Mouse (Mus musculus) limb, embryonic 13.5 days (tissue): ENCODE results near the gene Fbxo39. TPM values are rescaled to one million over a fixed set of nuclear protein-coding genes. Genes with fewer than 3 reads are reported as not detected.

Source experiments
- ATAC-seq: fragments of 200-750 bp; cut with Nextera tagmentation; 2 replicates; pipeline ENCODE4 v1.8.0; 2017; ENCODE audit warnings: low read depth, moderate number of reproducible peaks, moderate TSS enrichment; ENCODE audit not compliant: low FRiP score
- H3K27ac ChIP-seq: fragments of 300-500 bp; sonication (generic); 2 replicates; pipeline ENCODE4 v1.5.1; 2015; ENCODE audit warnings: inconsistent platforms, mild to moderate bottlenecking, moderate library complexity
- H3K27me3 ChIP-seq: fragments of 300-500 bp; sonication (generic); 2 replicates; pipeline ENCODE4 v1.6.1; 2015; ENCODE audit warnings: mild to moderate bottlenecking, inconsistent platforms
- H3K36me3 ChIP-seq: fragments of 300-500 bp; sonication (generic); 2 replicates; pipeline ENCODE4 v1.6.1; 2015; ENCODE audit warnings: inconsistent platforms, mild to moderate bottlenecking, moderate library complexity
- H3K4me1 ChIP-seq: fragments of 300-500 bp; sonication (generic); 2 replicates; pipeline ENCODE4 v1.6.1; 2015; ENCODE audit warnings: inconsistent platforms
- H3K4me2 ChIP-seq: fragments of 300-500 bp; sonication (generic); replicated peaks from 2 replicates; pipeline ENCODE4 v1.6.1; 2015; ENCODE audit warnings: inconsistent platforms, mild to moderate bottlenecking, moderate library complexity
- H3K4me3 ChIP-seq: fragments of 300-500 bp; sonication (generic); 2 replicates; pipeline ENCODE4 v1.5.1; 2015; ENCODE audit warnings: moderate library complexity, mild to moderate bottlenecking, inconsistent platforms
- H3K9ac ChIP-seq: fragments of 300-500 bp; sonication (generic); 2 replicates; pipeline ENCODE4 v1.6.1; 2015; ENCODE audit warnings: mild to moderate bottlenecking, inconsistent platforms
- H3K9me3 ChIP-seq: fragments of 300-500 bp; sonication (generic); 2 replicates; pipeline ENCODE4 v1.6.1; 2016; ENCODE audit warnings: inconsistent platforms
- WGBS: fragments of 180-500 bp; shearing (Covaris S2); methylation state at CpG from one replicate; pipeline ENCODE4 v1.1.7; 2015; 5-methylcytosine and 5-hydroxymethylcytosine counted together
- polyA plus RNA-seq: library from polyadenylated mRNA; unstranded; fragments of >200 nt; fragmentation: Nextera tagmentation; extraction: Ambion mirVana; gene quantifications from 2 replicates; pipeline ENCODE4 v1.2.1, GENCODE M21; 2015

The Fbxo39 gene
- polyA plus RNA-seq, 1 experiment from 2014 or later = not detected

DNA sequence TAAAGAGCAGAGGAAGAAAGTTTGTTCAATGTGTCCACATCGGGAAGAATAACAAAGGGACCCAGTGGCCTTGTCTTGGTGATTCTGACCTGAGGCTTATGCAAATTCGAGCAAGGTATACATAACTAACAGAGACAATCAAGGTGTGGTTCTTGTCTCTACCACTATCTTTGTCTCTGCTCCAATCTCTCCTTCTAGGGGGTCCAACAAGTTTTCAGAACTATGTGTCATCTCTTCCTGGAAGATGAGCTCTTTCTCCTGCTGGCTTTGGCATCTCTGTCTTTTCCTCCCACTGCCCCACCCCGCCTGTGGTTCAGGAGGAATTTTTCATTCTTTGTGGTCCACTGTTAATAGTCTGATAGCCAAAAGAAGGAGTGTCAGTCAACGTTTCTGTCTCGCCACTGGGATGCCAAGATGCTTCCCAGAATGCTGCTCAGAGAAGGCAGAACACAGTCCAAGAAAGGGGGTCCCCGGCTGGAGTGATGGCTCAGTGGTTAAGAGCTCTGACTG is 28.2 kb upstream of the Fbxo39 start:
- H3K9me3 ChIP-seq = no peaks in the 10 kb centered on the region; the same call in 1 of the 2 replicates
- no peaks in the 10 kb centered on the region for H3K4me1 ChIP-seq
- no peaks in the 10 kb centered on the region for H3K36me3 ChIP-seq
- WGBS = 74% methylated on average over 6 of the region's 6 CpGs
- no peak overlapping the region for H3K4me2 ChIP-seq
- no peak overlapping the region for H3K27ac ChIP-seq
- no peak for ATAC-seq
- no peak overlapping the region for H3K9ac ChIP-seq
- no peaks in the 10 kb centered on the region for H3K27me3 ChIP-seq
- no peak overlapping the region for H3K4me3 ChIP-seq

DNA sequence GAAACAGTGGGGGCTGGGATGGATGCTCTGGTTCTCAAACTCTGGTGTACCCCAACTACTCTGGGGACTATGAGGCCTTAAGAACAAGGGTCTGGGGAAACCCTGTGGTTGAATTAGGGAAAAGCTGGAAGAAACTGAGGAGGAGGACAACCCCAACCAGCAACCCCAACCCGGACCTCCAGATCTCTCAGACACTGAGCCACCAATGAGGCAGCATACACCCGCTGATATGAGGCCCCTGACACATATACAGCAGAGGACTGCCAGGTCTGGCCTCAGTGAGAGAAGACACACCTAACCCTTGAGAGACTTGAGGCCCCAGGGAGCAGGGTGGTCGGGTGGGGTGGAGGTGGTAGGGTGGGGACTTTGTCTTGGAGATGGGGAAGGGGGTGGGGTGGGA is 27.6 kb upstream of the Fbxo39 start:
- Histone ChIP-seq H3K4me2 (no peak overlapping the region), H3K27ac (no peak overlapping the region), H3K36me3 (no peaks in the 10 kb centered on the region), H3K27me3 (no peaks in the 10 kb centered on the region), H3K4me1 (no peaks in the 10 kb centered on the region), H3K9me3 (no peaks in the 10 kb centered on the region; the same call in 1 of the 2 replicates), H3K4me3 (no peak overlapping the region), H3K9ac (no peak overlapping the region)
- 77% methylated on average over 3 of the region's 3 CpGs for WGBS
- ATAC-seq = no peak

DNA sequence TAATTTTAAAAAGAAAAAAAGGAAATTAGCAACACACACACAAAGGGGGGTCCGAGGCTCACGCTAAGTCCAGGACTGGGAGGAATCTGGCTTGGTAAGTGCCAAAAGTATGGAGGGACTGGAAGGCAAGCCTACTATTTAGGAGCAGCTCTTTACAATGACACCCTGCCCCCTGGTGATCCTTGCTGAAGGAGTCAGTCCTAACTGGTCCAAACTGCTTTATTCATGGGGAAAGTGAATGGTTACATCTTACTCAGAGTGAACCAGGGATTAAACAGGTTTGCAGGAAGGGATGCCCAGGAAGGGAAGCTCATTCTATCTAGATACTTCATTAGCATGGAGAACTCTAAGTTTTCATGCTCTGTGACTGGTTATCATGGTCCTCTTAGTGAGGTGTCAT is 27.1 kb upstream of the Fbxo39 start:
- Histone ChIP-seq H3K27ac (no peak overlapping the region), H3K4me1 (no peaks in the 10 kb centered on the region), H3K4me3 (no peak overlapping the region), H3K9me3 (no peaks in the 10 kb centered on the region; the same call in 1 of the 2 replicates), H3K9ac (no peak overlapping the region), H3K36me3 (no peaks in the 10 kb centered on the region), H3K4me2 (no peak overlapping the region), H3K27me3 (no peaks in the 10 kb centered on the region)
- no peak for ATAC-seq
- 92% methylated on average over 2 of the region's 2 CpGs for WGBS

DNA sequence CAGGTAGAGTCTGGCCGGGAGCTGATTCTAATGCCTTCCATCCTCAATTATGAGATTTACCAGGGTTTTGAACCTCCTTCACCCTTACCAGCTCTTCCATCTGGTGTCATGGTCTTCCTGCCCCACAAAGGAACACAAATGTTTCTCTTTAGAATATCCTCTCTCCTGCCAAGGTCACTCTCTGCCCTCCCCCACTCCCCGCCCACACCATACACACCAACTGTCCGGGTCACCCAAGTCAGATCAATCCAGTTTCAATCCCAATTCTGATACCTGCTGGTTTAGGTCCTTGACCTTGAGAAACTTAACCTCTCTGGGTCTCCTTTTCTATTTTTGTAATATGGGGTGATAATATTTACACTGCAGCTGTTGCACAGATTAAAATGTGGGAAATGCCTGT is 26.7 kb upstream of the Fbxo39 start:
- H3K9ac ChIP-seq = no peak overlapping the region
- WGBS = 85% methylated on average over 3 of the region's 3 CpGs
- no peaks in the 10 kb centered on the region for H3K4me1 ChIP-seq
- H3K27me3 ChIP-seq = no peaks in the 10 kb centered on the region
- H3K9me3 ChIP-seq = no peaks in the 10 kb centered on the region; the same call in 1 of the 2 replicates
- H3K36me3 ChIP-seq = no peaks in the 10 kb centered on the region
- H3K4me3 ChIP-seq = no peak overlapping the region
- ATAC-seq = no peak
- no peak overlapping the region for H3K27ac ChIP-seq
- H3K4me2 ChIP-seq = no peak overlapping the region

DNA sequence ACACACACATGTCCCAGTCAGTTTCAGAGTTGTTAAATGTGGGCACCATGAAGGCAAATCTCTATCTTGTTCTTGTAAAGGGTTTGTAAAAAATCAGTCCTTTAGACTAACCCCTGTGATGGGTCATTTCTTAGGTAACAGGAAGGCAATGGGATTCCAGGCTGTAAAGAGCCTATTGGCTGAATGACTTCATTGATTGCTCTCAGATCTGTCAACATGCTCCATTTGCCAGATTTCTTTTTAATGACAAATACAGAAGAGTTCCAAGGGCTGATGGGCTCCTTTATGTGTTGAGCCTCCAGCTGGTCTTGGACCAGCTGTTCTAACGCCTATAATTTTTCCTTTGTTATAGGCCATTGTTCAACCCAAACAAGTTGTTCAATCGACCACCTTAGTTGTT is 21.1 kb upstream of the Fbxo39 start:
- Histone ChIP-seq H3K4me1 (no peaks in the 10 kb centered on the region), H3K4me3 (no peak overlapping the region), H3K27me3 (no peaks in the 10 kb centered on the region), H3K9ac (no peak overlapping the region), H3K36me3 (no peaks in the 10 kb centered on the region), H3K9me3 (no peaks in the 10 kb centered on the region), H3K27ac (no peak overlapping the region), H3K4me2 (no peak overlapping the region)
- 80% methylated on average over 2 of the region's 2 CpGs for WGBS
- ATAC-seq = no peak

DNA sequence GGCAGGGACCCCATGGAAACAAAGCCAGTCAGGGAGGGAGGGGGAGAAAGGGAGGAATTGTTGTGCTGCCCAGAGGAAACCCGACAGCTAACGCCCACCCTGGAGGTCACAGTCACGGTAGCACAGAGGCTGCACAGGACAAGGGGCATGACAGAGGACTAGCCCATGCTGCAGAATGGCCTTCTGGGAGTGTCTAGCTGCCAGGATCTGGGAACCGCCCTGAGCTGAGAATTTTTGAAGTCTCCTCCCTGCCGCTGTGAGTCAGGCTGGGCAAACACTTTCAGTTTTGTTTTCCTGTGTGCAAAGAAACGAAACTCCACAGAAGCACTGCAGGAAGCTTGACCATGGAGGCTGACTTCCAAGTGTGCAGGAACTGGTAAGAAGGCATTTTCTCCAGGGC is 12.9 kb upstream of the Fbxo39 start, which contains the start of gene Xaf1:
Gene Xaf1 (plus strand): TSS at position 296 of the 400 bp plus-strand sequence.
- Histone ChIP-seq H3K27me3 (no peaks in the 10 kb centered on the region), H3K4me1 (no peaks in the 10 kb centered on the region), H3K9ac (no peak within 1 kb of the TSS), H3K4me2 (no peak within 1 kb of the TSS), H3K36me3 (no peaks in the 10 kb centered on the region), H3K4me3 (no peak within 1 kb of the TSS), H3K27ac (no peak within 1 kb of the TSS), H3K9me3 (no peaks in the 10 kb centered on the region)
- WGBS = 32% methylated on average over 6 of the region's 6 CpGs
- no peak for ATAC-seq

DNA sequence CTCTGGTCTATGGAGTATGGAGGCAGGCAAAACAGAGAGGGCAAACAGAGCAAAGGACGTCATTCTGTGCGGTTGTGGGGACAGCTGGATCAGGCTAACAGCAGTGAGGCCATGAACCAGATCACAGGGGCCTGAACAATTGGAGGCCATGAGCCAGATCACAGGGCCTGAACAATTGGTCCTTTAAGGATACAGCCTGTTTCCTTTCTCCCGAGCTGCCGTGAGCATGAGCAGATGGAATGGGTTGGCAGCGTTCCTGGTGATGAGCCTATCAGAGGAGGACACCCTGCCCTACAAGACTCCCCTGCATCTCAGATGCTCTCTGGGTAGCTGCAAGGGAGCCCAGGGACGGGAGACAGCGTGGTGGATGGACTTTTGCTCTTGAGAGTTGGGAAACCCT is 12.0 kb upstream of the Fbxo39 start:
- no peak overlapping the region for H3K27ac ChIP-seq
- no peak overlapping the region for H3K4me3 ChIP-seq
- H3K27me3 ChIP-seq = no peaks in the 10 kb centered on the region
- 80% methylated on average over 7 of the region's 7 CpGs for WGBS
- H3K36me3 ChIP-seq = no peaks in the 10 kb centered on the region
- no peaks in the 10 kb centered on the region for H3K4me1 ChIP-seq
- H3K9me3 ChIP-seq = no peaks in the 10 kb centered on the region
- no peak overlapping the region for H3K9ac ChIP-seq
- no peak for ATAC-seq
- H3K4me2 ChIP-seq = no peak overlapping the region

DNA sequence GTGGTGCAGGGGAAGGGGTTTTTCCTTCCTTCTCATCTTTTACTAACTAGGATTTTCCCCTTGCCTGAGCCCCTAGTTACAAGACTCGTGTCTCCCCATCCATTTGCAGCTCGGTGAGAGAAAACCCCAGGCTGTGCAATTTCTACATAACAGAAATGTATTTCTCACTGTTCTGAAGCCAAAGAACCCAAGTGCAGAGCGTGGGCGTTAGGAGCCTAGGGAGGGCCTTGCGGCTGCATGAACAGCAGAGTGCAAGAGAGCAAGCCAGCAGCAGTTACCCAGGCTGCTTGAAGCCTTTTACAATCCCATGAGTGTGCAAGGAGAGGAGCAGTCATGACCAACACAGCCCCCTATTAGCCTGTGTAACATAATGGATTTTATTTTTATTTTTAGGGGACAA is 6.8 kb upstream of the Fbxo39 start:
- H3K27ac ChIP-seq = no peak overlapping the region
- H3K4me3 ChIP-seq = no peak overlapping the region
- no peak overlapping the region for H3K9ac ChIP-seq
- H3K4me2 ChIP-seq = no peak overlapping the region
- no peaks in the 10 kb centered on the region for H3K36me3 ChIP-seq
- WGBS = 85% methylated on average over 5 of the region's 5 CpGs
- no peaks in the 10 kb centered on the region for H3K4me1 ChIP-seq
- peaks cover 9% of the 10 kb centered on the region for H3K27me3 ChIP-seq
- no peak for ATAC-seq
- H3K9me3 ChIP-seq = no peaks in the 10 kb centered on the region

DNA sequence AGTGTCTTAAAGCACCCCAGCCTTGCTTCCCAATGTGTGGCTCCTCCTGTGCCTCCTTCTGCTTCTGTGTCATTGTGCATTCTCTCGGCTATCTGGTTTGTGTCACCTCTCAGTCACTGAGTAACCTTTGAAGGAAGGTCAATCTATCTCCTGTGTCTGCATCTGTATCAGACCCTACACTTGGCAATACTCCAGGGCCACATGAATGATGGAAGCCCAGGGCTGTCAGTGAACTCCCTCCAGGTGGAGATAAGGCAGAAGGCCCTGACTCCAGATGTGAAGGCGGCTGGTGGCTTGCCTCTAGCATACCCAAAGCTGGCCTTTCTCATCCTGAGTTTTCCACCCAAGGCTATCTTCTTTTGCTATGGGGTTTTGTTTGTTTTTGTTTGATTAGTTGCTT is 5.3 kb upstream of the Fbxo39 start:
- Histone ChIP-seq H3K4me1 (no peaks in the 10 kb centered on the region), H3K4me2 (no peak overlapping the region), H3K27me3 (peaks cover 24% of the 10 kb centered on the region), H3K4me3 (no peak overlapping the region), H3K9ac (no peak overlapping the region), H3K9me3 (no peaks in the 10 kb centered on the region), H3K27ac (no peak overlapping the region), H3K36me3 (no peaks in the 10 kb centered on the region)
- 36% methylated on average over 2 of the region's 2 CpGs for WGBS
- ATAC-seq = no peak

DNA sequence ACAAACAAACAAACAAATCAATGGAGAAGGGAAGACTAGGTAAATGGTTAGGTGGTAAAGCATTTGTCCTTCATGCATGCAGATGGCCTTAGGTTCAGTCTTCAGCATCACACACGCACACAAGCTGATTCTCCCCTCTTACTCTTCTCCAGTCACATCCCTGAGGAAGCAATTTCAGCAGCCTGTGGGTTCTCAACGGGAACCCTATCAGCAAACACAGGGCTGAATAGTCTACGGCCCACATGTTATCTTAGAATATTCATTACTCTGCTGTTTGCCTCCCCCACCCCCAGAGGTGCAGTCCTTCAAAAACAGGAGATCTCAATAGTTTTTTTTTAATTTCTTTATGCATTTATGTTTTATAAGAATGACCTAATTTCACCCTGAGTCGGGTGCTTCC is 3.8 kb upstream of the Fbxo39 start:
- ATAC-seq = no peak
- no peak overlapping the region for H3K9ac ChIP-seq
- peaks cover 40% of the 10 kb centered on the region for H3K27me3 ChIP-seq
- H3K9me3 ChIP-seq = no peaks in the 10 kb centered on the region
- peaks cover 4% of the 10 kb centered on the region for H3K4me1 ChIP-seq
- WGBS = 81% methylated on average over 4 of the region's 4 CpGs
- no peak overlapping the region for H3K4me3 ChIP-seq
- no peak overlapping the region for H3K4me2 ChIP-seq
- H3K27ac ChIP-seq = no peak overlapping the region
- H3K36me3 ChIP-seq = no peaks in the 10 kb centered on the region

DNA sequence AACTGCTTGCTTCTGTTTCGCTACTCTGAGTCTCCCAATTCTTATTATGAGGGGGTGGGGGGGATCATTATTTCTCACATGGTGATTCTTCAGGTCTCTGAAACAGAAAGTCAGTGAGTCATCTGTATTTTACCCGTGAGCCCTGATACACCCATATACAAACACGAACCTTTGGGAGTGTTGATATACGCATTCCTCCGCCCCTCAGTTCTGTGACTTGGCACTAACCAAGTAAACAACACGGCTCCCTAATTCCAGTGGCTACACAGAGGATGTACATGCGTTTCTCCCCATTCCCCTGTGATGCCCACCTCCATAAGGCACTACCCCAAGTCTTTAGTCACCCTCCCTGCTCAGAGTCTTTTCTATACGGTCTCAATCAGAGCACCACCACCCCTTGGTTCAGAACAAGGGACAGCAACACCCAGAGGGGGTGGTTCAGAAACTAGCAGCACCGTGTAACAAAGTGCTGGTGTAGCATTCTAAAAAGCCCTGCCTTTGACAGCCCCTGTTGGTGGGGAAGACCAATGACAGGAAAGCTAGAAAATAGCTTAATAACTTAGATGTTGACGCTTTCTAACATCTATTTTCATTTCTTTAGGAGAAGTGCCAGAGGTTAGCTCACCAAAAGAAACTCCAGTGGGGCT is 2.8 kb upstream of the Fbxo39 start:
- 80% methylated on average over 10 of the region's 10 CpGs for WGBS
- Histone ChIP-seq H3K9me3 (no peaks in the 10 kb centered on the region), H3K27ac (no peak overlapping the region), H3K4me3 (no peak overlapping the region), H3K9ac (no peak overlapping the region), H3K4me2 (no peak overlapping the region), H3K36me3 (no peaks in the 10 kb centered on the region), H3K27me3 (peaks cover 46% of the 10 kb centered on the region), H3K4me1 (peaks cover 4% of the 10 kb centered on the region)
- ATAC-seq = no peak

DNA sequence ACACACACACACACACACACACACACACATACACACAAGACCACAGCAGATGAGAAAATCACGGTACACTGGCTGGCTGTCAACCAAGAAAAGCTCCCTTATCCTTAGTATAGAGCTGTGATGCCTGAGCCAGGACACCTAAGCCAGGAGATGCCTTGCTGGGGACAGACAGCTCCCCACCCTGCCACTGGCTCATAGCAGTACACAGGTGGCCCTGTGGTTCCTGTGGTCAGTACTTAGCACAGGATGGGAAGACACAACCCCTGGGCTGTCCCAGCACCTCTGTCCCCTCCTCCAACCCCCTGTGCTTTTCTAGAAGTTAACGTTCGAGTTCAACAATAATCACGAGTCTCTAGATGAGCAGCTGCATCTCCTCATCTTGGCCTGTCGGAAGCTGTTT is 3.8 kb downstream of the Fbxo39 start:
- Histone ChIP-seq H3K4me3 (no peak overlapping the region), H3K9ac (no peak overlapping the region), H3K27me3 (peaks cover 48% of the 10 kb centered on the region), H3K36me3 (no peaks in the 10 kb centered on the region), H3K4me2 (no peak overlapping the region), H3K4me1 (peaks cover 4% of the 10 kb centered on the region), H3K27ac (no peak overlapping the region), H3K9me3 (no peaks in the 10 kb centered on the region)
- no peak for ATAC-seq
- WGBS = 79% methylated on average over 5 of the region's 5 CpGs

DNA sequence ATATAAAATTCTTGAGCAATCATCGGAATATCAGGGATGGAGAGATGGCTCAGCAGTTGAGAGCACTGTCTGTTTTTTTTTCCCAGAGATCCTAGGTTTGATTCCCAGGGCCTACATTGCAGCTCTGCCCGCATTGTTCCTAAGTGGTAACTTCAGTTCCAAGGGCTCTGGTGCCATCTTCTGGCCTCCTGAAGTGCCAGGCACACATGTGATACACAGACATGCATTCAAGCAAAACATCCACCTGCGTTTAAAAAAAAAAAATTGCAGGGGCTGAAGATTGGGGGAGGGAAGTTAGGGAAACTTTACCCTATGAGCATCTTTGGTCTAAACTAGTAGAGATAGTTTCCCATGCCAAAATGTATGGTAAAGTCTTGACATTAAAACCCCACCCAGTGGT is 10.2 kb downstream of the Fbxo39 start:
- ATAC-seq = no peak
- no peaks in the 10 kb centered on the region for H3K36me3 ChIP-seq
- no peak overlapping the region for H3K27ac ChIP-seq
- no peaks in the 10 kb centered on the region for H3K4me1 ChIP-seq
- whole genome bisulfite sequencing = 63% methylated on average over 3 of the region's 3 CpGs
- no peak overlapping the region for H3K4me2 ChIP-seq
- H3K9me3 ChIP-seq = no peaks in the 10 kb centered on the region
- H3K27me3 ChIP-seq = no peaks in the 10 kb centered on the region
- H3K4me3 ChIP-seq = no peak overlapping the region
- H3K9ac ChIP-seq = no peak overlapping the region
